Mouse (Mus musculus) embryonic fibroblast, embryonic 13.5 days (primary cell): Measurements from ENCODE around the gene Syde1. TPM values are rescaled to one million over a fixed set of nuclear protein-coding genes. Genes with fewer than 3 reads are reported as not detected.

ENCODE experiments used
- H3K27ac ChIP-seq: 2 replicates; pipeline ENCODE4 v1.5.1; 2012; ENCODE audit warnings: low read length, control low read depth, inconsistent platforms; ENCODE audit not compliant: insufficient read depth
- H3K4me1 ChIP-seq: 2 replicates; pipeline ENCODE4 v1.6.1; 2011; ENCODE audit warnings: low read length; ENCODE audit not compliant: control insufficient read depth, insufficient read depth
- H3K4me3 ChIP-seq: 2 replicates; pipeline ENCODE4 v1.5.1; 2011; ENCODE audit warnings: mild to moderate bottlenecking, control low read depth, low read length; ENCODE audit not compliant: insufficient read depth
- CTCF ChIP-seq: IDR thresholded peaks from 2 replicates; pipeline ENCODE4 v1.5.1; 2011; ENCODE audit warnings: mild to moderate bottlenecking, control low read depth, low read length, moderate library complexity, borderline replicate concordance; ENCODE audit not compliant: insufficient read depth
- POLR2A ChIP-seq: IDR thresholded peaks from 2 replicates; pipeline ENCODE4 v1.6.1; 2011; ENCODE audit warnings: low read depth, mild to moderate bottlenecking, control low read depth, low read length, moderate library complexity
- polyA plus RNA-seq: library from polyadenylated mRNA; stranded (reverse); fragments of >200 nt; gene quantifications from 2 replicates; pipeline ENCODE4 v1.2.4, GENCODE M21; 2011; ENCODE audit warnings: low read depth; ENCODE audit not compliant: missing spikeins, insufficient read length

Syde1 gene
- polyA plus RNA-seq, 1 experiment = 50.5 TPM

- Histone ChIP-seq H3K4me3 (no peak overlapping the region), H3K4me1 (0 out of 2 replicates have a peak, but pooled peaks cover 5% of the 10 kb centered on the region), H3K27ac (no peak overlapping the region)
- no peak for TF ChIP-seq CTCF
- no peak for TF ChIP-seq POLR2A
These were observed 10.6 kb downstream of the Syde1 start for GRCm38 (mm10) chr10:78581121-78581520.

- TF ChIP-seq CTCF (no peak), POLR2A (no peak)
- Histone ChIP-seq H3K4me1 (0 out of 2 replicates have a peak, but pooled peaks cover 5% of the 10 kb centered on the region), H3K4me3 (no peak overlapping the region), H3K27ac (no peak overlapping the region)
These were observed 13.6 kb downstream of the Syde1 start for GRCm38 (mm10) chr10:78578204-78578603.

DNA sequence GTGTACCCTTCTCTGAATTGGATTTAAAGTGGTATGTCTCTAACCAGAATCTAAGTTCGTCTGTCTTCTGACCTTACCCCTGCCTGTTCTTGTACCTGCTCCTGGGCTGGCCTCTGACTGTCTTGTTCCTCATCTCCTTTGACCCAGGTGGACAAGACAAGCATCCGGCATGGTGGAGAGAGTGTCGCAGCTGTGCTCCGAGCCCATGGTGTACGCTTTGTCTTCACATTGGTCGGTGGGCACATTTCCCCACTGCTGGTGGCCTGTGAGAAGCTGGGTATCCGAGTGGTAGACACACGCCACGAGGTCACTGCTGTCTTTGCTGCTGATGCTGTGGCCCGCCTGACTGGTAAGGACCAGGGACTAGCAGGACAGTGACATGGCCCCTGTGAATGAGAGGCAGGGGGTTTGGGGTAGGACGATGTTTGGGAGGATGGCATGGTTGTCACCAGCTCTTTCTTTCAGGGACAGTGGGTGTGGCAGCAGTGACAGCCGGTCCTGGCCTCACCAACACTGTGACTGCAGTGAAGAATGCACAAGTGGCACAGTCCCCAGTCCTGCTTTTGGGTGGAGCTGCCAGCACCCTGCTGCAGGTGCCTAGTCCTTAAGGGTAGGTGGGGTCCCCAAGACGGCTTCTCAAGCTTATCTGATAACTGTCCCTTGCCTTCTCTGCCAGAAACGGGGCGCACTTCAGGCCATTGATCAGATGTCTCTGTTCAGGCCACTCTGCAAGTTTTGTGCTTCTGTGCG is 15.2 kb downstream of the Syde1 start:
- Histone ChIP-seq H3K4me3 (no peak overlapping the region), H3K27ac (no peak overlapping the region), H3K4me1 (0 out of 2 replicates have a peak, but pooled peaks cover 5% of the 10 kb centered on the region)
- TF ChIP-seq CTCF (no peak), POLR2A (no peak)

DNA sequence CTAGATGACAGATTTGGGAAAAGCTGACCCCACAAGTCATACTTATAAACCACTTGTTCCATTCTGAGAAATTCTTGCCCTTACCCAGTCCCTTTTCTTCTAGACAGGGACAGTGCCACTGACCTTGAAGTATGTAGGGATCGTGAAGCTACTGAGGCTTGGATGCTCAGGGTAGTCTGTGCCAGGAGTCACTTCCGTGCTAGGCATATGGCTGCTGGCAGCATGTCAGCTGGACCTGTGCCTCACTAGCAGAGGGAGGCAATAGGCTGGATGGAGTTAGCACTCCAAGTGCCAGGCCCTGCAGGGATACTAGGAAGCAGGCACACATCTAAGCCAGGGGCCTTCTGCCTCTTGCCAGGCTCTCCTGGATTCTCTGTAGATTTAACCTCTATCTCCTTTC is 16.1 kb downstream of the Syde1 start:
- Histone ChIP-seq H3K4me1 (0 out of 2 replicates have a peak, but pooled peaks cover 5% of the 10 kb centered on the region), H3K4me3 (peak overlapping the region; percentile 70), H3K27ac (peak overlapping the region; percentile 82)
- TF ChIP-seq POLR2A (0 out of 2 replicates have a peak, but pooled peaks have one; percentile 17), CTCF (no peak)

DNA sequence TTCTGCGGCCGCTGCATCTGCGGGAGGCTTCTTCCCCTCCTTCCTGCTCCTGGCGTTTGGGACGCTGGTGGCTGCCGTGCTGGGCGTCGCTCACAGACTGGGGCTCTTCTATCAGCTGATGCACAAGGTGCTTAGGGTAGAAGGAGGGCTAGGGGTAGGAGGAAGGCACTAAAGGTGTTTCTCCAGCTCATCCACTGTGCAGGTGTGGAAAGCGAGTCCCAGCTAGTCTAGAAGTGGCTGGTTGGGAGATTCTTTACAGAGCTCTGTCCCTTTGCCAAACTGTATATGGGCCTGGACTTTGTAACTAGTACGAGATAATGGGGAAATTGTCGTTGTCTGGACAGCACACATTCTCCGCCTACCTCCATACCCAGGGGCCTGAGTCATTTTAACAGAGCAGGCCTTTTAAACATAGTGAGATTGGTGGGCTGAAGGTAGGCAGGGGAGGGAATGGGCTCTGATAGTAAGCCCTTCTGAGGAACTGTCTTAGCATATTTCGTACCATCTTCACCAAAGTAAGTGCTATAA is 16.6 kb downstream of the Syde1 start:
- peaks cover 6% of the 10 kb centered on the region for H3K4me1 ChIP-seq

DNA sequence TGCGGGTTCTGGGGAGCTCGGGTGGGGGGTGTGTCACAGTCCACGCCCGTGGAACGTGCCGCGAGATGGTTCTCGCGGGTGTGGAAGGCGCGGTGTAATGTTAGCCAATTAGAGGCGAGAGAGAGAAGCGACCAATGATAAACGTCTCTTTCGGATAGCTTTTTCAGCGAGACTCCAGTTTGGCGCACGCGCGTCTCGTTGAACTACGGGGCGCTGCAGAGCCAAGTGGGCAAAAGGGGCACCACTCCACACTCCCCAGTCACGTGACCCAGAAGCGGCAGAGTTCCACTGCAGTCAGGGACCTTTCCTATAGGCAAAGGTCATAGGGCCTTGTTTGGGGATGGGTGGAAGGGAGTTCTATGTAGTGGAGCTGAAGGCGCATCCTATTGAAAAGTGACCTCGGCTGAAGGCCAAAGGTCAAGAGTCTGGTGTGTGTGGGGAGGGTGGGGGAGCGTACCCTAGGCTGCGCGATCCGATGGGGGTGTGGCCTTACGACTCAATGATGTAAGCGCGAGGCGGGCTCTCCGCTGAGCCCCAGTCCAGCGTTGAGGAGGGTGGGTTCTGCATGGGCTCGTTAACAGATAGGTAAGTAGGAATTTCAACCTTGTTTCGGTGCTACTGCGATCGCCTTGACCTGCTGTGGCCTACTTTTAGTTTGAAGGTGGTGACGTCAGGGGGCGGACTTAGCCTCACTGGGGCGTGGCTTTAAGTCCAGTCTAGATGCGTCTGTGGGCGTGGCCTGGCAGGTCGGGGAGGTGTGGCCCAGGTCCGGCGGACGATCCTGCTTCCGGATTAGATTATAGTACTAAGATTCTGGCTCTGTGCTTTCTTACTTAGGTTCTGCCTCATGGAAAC is 17.3 kb downstream of the Syde1 start, which contains the start of gene Ilvbl:
Gene Ilvbl, plus strand, starts transcription at position 97 of the 855 bp plus-strand sequence.
- peak within 1 kb of the TSS; percentile 70 for H3K4me3 ChIP-seq
- peak; percentile 73 for TF ChIP-seq POLR2A
- no peak for TF ChIP-seq CTCF
- peak within 1 kb of the TSS; percentile 82 for H3K27ac ChIP-seq
- H3K4me1 ChIP-seq = peaks cover 9% of the 10 kb centered on the region

More for the DNA sequence above, 16.6 kb downstream of the Syde1 start:
- peak overlapping the region; percentile 82 for H3K27ac ChIP-seq
- TF ChIP-seq POLR2A (no peak), CTCF (no peak)
- peak overlapping the region; percentile 70 for H3K4me3 ChIP-seq

- Histone ChIP-seq H3K27ac (no peak overlapping the region), H3K4me1 (peaks cover 9% of the 10 kb centered on the region), H3K4me3 (no peak overlapping the region)
- no peak for TF ChIP-seq CTCF
- no peak for TF ChIP-seq POLR2A
These were observed 18.5 kb downstream of the Syde1 start for GRCm38 (mm10) chr10:78573226-78573625.

- Histone ChIP-seq H3K27ac (no peak overlapping the region), H3K4me1 (peaks cover 4% of the 10 kb centered on the region), H3K4me3 (no peak overlapping the region)
- no peak for TF ChIP-seq CTCF
- no peak for TF ChIP-seq POLR2A
These were observed 20.9 kb downstream of the Syde1 start for GRCm38 (mm10) chr10:78570897-78571296.

DNA sequence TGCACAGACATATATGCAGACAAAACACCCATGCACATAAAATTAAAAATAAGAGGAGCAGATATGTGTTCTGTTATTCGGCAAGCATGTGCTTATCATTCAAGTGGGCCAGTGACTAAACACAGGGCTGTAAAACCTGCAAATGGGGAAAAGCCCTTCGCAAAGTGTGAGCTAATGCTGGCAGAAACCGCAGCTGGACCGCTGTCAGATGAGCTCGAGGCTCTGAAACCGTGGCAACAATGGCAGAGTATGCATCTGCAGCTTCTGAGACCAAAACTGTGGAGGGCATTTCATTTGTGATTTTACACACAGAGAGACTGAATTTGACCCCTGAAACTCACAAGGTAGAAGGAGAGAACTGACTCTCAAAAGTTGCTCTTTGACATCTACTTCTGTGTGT is 21.3 kb downstream of the Syde1 start:
- H3K27ac ChIP-seq = no peak overlapping the region
- TF ChIP-seq POLR2A (no peak), CTCF (no peak)
- H3K4me3 ChIP-seq = no peak overlapping the region
- H3K4me1 ChIP-seq = peaks cover 7% of the 10 kb centered on the region

DNA sequence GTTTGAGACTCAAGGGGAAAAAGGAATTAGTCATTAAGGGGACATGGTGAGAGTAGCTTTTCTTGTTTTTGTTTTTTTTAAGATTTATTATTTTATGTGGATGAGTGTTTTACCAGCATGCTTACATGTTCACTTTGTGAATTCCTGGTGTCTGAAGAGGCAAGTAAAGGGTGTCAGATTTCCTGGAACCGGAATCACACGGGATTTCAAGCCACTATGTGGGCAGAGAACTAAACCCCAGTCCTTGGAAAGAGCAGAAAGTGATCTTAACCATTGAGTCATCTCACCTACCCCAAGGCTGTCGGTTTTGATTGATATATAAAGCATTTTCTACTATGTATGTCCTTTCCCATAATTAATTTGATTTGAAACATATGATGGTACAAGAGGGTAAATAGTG is 22.1 kb downstream of the Syde1 start:
- TF ChIP-seq CTCF (no peak), POLR2A (no peak)
- Histone ChIP-seq H3K27ac (peak overlapping the region; percentile 60; the same call in 1 of the 2 replicates), H3K4me1 (peaks cover 7% of the 10 kb centered on the region), H3K4me3 (no peak overlapping the region)

DNA sequence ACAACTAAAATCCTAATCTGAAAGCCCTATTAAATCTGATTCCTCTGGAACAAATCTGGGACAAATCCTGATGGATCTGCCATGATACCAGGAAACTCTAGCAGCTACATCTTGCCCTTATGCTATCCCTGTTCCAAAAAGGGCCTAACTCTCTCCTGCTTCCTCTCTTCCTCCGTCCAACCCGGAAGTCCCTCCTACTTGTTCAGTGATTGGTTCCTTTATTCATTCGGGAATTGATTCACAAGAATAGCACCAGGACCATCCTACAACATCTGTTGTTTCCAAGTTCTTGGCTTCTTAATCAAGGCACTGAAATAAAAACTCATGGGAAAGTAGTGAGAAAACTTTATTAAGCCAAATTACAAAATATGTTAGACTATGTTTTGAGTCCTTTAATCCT is 22.6 kb downstream of the Syde1 start:
- peaks cover 7% of the 10 kb centered on the region for H3K4me1 ChIP-seq
- peak overlapping the region; percentile 60 for H3K27ac ChIP-seq
- TF ChIP-seq CTCF (no peak), POLR2A (no peak)
- H3K4me3 ChIP-seq = no peak overlapping the region
